Mouse (Mus musculus) G1E (cell line): ENCODE results near the gene Olfr1513.
A peak's percentile ranks its signal among the peaks of the same experiment; 100 is the strongest.

Experiments used
- CTCF ChIP-seq: IDR thresholded peaks from 2 replicates; pipeline ENCODE4 v1.5.1; 2012; ENCODE audit warnings: low read depth, low read length, inconsistent platforms, mixed read lengths
- GATA1 ChIP-seq: IDR thresholded peaks from 2 replicates; pipeline ENCODE4 v1.6.1; 2012; ENCODE audit warnings: borderline replicate concordance, low read length, inconsistent platforms, mixed read lengths
- TAL1 ChIP-seq: conservative IDR thresholded peaks from 2 replicates; pipeline ENCODE4 v1.6.1; 2012; ENCODE audit warnings: low read depth, low read length, inconsistent platforms, mixed read lengths

- TF ChIP-seq CTCF, result no peak
- TF ChIP-seq TAL1, result peak; percentile 47
- TF ChIP-seq GATA1, result no peak
Observed at GRCm38 (mm10) chr14:52306100-52306499, 50.1 kb downstream of the Olfr1513 start.
